Mouse (Mus musculus) testis, postnatal 10 days (tissue): ENCODE data around the gene Dlx3.

Experiments
- DNase-seq: peaks from one replicate; pipeline ENCODE4 v3.0.0; 2021; ENCODE audit warnings: low spot score

Dlx3 gene

DNA sequence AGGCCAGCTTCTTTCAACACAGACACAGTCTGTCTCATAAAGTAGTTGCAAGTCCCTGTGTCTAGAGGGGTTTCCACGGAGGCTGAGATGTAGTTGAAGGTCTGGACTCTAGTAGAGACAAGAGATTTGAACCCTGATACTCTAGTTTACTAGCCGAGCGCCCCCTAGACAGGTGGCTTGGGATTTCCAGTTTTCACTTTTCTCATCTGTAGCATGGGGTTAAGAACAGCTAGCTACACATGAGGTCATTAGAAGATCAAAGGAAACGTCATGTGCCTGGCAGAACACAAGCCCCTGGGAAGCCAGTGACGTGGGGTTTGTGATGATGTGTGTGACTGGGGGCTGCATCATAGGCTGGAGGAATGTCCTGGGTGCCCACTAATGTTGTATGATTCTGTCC, 37.4 kb downstream of the Dlx3 start:
- DNase-seq: no peak

DNA sequence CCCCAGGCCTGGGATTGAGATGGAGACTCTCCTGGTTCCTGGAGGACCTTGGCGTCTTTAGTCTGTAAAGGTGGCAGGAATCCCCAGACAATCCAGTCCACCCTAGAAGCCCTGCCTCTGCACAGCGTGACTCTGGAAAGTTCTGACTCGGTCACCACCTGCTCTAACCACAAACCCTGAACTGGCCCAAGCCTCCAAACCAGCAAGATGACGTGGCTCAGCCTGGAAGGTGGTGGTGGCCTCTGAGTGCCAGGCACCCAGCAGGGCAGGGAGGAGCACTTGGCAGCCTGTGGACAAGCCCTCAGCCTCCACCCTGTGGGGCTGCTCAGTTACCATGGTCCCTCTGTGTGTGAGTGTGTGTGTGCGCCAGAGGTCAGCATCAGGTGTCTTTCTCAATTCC, 38.0 kb downstream of the Dlx3 start:
- no peak for DNase-seq

GRCm38 (mm10) chr11:95159763-95160371, 39.9 kb downstream of the Dlx3 start:
- no peak for DNase-seq

DNA sequence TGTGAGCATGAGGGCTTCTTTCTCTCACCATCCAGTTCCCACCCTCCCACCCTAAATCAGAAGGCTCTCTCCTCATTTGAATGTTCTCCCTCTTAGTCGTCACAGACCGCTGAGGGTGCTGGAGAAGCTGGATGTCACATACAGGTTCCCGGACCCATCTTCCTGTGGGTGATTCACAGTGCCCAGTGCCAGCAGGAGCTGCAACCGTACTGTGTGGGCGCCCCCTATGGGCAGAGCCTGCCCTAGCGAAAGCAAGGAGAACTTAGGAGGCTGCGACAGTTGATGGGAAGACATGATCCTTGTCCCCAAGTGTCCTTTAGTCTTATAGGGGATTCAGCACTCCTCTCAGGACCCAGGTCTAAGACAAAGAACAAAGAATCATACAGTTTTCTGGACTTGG, 40.8 kb downstream of the Dlx3 start:
- DNase-seq: peak; percentile 71

DNA sequence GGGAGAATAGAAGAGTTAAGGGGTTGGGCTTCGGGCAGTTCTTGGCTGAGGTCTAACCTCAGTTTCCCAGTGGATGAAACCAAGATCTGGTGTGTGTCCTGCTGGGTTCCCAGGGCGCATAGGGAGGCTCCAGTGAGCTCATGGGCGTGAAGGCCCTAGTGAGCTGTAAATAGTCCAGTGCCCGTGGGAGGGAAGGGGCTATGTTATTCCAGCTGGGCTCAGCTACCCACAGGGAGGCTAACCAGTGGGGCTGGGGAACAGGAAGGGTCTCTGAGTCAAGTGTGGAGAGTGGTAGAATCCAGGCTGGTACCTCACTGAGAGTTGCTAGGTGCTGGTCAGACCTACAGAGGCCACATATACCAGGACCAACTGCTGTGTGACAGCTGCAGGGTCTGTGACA, 41.8 kb downstream of the Dlx3 start:
- DNase-seq: no peak

DNA sequence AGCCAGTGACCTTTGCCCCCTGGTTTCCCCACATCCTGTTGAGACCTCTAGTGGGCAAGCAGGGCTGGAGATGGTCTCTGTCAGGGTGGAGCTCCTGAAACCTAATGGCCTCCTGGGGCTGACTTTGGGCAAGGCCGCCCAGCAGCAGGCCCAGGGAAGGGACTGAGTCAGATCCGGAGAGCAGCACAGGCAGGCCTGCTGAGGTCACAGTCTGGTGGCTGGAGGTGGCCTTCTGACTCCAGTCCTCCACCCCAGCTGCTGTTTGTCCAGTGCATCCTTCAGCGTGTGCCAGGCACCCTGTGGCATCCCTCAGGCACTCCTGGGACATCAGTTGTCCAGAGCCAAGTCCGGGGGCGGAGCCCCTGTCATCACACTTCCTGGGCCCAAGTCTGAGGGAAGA, 45.9 kb downstream of the Dlx3 start:
- DNase-seq: no peak
